Mouse (Mus musculus) bone marrow macrophage, adult 2 months (primary cell): ENCODE data around the gene Gm47289. TPM values are rescaled to one million over a fixed set of nuclear protein-coding genes. Genes with fewer than 3 reads are reported as not detected.

Experiments used
- H3K27ac ChIP-seq: 2 replicates; pipeline ENCODE4 v1.5.1; 2012; ENCODE audit warnings: low read depth, low read length; ENCODE audit not compliant: insufficient read depth
- H3K4me1 ChIP-seq: 2 replicates; pipeline ENCODE4 v1.6.1; 2012; ENCODE audit warnings: low read length; ENCODE audit not compliant: control insufficient read depth, insufficient read depth
- H3K4me3 ChIP-seq: 2 replicates; pipeline ENCODE4 v1.5.1; 2012; ENCODE audit warnings: mild to moderate bottlenecking, low read length, moderate library complexity; ENCODE audit not compliant: insufficient read depth
- CTCF ChIP-seq: IDR thresholded peaks from 2 replicates; pipeline ENCODE4 v1.5.1; 2012; ENCODE audit warnings: low read depth, mild to moderate bottlenecking, low read length, moderate library complexity
- POLR2A ChIP-seq: IDR thresholded peaks from 2 replicates; pipeline ENCODE4 v1.6.1; 2012; ENCODE audit warnings: mild to moderate bottlenecking, low read depth, low read length, borderline replicate concordance
- polyA plus RNA-seq: library from polyadenylated mRNA; stranded (reverse); fragments of >200 nt; gene quantifications from 2 replicates; pipeline ENCODE4 v1.2.4, GENCODE M21; 2012; ENCODE audit not compliant: missing spikeins, insufficient read depth, insufficient read length

The Gm47289 gene
- polyA plus RNA-seq, 1 experiment = not detected

DNA sequence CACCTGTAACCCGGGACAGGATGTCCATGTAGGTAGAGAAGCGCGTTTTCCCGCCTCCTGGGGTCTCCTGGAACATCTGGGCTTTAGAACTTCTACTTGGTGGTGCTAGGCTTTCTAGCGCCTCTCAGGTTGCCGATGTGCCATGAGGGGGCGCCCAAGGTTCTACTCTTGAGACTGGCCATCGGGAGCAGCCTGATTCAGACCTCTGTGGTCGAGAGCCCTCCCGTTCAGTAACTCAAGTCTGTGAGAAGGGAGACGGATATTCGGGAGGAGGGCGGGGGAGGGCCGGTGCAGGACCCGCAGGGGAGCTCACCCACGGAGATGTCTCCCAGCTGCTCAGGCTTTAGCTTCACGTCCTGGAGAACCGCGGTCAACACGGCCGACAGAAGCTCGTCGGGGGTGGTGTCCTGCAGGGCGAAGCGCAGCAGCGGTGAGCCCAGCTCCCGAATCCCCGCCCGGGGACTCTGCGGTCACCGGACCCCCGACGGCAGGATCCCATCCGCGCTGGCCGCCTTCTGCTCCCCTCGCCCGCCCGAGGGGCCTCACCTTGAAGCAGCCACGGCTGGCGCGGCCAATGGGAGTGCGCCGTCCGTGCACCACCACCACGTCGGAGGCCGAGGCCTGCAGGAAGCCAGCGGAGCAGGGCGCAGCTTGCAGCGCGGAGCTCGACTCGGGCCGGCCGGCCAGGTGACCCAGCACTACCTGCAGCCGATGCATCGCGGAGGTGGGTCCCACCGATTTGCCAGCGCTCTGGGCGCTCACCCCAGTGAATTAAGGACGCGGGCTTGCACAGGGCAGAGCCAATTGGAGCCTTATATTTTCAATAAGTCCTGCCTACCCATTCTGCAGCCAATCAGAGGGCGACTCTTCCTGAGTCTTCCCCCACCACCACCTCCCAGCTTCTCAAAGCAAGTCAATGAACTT lies 2.4 kb upstream of the Gm47289 start, which contains the start of gene Acaa1b:
TSS of gene Acaa1b (minus strand) at position 816 of the 924 bp plus-strand sequence.
- no peaks in the 10 kb centered on the region for H3K4me1 ChIP-seq
- H3K27ac ChIP-seq = no peak within 1 kb of the TSS
- no peak for TF ChIP-seq POLR2A
- peak; percentile 66 for TF ChIP-seq CTCF
- H3K4me3 ChIP-seq = peak within 1 kb of the TSS; percentile 46

DNA sequence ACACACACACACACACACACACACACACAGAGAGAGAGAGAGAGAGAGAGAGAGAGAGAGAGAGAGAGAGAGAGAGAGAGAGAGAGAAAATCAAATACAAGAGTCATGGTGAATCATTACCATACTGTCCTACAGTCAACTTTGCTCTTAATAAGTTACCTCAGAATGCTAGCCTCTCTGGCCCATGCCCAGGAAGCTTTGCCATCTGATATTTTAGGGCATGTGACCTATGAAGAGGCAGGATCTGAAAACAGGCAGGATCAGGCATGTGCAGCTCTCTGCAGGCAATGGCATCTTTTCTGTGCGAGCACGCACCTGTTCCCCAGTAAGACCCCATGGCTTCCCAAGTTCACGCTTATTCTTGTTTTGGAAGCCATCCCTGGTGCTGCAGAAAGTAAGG lies 1.7 kb downstream of the Gm47289 start:
- TF ChIP-seq CTCF = no peak
- TF ChIP-seq POLR2A = no peak
- Histone ChIP-seq H3K4me1 (no peaks in the 10 kb centered on the region), H3K4me3 (no peak overlapping the region), H3K27ac (no peak overlapping the region)

DNA sequence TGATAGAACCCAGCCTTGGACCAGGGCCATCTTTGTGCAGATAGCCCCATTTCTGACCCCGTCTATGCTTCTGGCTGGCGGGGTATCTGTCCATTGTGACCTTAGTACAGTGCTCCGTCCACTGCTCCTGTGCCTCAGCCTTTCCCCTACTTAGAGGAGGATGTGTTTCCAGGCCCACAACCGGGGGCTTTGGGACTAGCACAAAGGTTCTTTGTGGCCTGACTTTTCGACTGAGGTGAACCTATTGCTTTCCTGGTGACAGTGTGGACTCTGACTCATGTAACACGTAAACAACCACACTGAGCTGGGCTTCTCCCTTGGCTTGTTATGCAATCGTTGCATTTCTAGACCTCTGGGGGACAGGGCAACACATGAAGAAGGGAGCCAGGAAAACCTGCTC lies 5.8 kb downstream of the Gm47289 start:
- peaks cover 5% of the 10 kb centered on the region for H3K4me1 ChIP-seq
- TF ChIP-seq POLR2A (no peak), CTCF (no peak)
- no peak overlapping the region for H3K27ac ChIP-seq
- no peak overlapping the region for H3K4me3 ChIP-seq

DNA sequence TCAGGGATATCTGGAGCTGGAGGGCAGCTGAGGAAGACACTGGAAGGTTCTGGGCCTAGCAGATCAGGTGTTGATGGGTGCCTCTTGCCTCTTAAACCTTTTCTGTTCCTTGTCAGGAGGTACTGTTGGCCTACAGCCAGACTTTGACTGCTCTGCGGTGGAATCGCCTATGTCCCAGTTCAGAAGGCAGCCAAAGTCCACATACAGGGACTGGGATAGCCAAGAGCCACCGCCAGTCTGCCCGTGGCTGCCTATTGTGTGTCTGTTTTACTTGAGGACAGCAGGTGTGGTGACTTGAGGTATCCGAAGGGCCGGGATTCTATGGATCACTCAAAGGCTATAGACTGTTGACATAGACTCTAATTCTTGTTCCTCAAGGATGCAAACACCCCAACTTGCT lies 6.6 kb downstream of the Gm47289 start:
- H3K4me1 ChIP-seq = peaks cover 5% of the 10 kb centered on the region
- no peak overlapping the region for H3K4me3 ChIP-seq
- TF ChIP-seq CTCF (no peak), POLR2A (no peak)
- H3K27ac ChIP-seq = no peak overlapping the region

DNA sequence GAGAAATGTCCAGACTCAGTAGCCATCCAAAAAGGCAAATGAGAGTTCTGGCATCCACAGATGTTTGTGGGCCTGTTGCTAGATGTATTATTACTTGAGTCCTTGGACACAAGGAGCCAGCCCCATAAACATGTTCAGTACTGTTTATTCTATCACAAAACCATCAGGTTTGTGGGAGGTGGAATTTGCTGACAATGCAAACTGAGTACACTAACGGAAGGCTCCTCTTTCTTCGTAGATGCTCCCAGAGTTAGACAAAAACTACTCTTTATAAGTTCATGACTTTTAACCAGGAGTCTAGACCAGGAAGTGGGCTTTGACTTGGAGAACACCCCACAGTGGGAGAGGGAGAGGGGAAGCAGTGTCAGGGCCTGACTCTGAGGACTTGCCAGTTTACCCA lies 8.6 kb downstream of the Gm47289 start:
- Histone ChIP-seq H3K4me3 (no peak overlapping the region), H3K4me1 (peaks cover 5% of the 10 kb centered on the region), H3K27ac (no peak overlapping the region)
- TF ChIP-seq POLR2A (no peak), CTCF (no peak)

DNA sequence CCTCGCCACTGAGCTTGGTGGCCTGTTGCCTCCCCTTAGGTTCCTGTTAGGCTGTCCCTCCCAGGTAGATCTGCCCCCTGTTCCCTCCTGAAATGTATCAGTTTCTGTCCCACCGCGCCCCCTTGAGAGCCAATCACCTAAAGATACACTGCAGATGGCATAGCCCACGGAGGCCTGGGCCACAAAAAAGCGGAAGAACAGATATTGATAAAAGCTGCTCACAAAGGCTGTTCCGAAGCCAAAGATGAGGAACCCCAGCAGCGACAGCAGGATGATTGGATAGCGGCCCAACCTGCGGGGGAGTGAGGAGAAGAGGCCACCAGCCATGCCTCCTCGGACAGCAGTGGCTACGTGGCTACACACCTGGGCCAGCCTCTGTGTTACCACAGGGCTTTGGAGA lies 20.3 kb downstream of the Gm47289 start:
- H3K27ac ChIP-seq = no peak overlapping the region
- no peak overlapping the region for H3K4me3 ChIP-seq
- TF ChIP-seq CTCF (no peak), POLR2A (no peak)
- no peaks in the 10 kb centered on the region; the same call in 1 of the 2 replicates for H3K4me1 ChIP-seq

DNA sequence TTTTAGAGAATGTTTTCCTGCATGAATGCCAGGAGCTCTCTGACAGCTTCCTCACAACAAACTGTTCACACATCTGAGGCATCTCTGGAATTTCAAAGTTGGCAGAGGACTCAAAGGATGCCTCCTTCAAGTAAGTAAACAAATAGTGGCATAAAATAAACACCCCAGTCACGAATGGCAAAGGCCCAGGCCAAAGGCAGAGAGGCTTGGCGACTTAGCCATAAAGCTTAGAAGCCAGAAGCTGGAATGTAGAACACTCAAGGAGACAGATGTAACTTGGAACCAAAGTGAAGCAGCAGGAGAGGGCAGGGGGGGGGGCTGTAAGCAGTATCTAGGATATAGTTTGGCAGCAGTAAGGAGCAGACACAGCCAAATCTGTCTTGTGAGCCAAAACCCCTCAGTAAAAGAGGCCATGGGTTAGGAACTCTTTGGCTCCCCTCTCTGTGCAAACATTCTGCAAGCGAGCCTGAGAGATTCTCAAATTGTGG lies 22.3 kb downstream of the Gm47289 start:
- TF ChIP-seq CTCF = no peak
- no peak for TF ChIP-seq POLR2A
- Histone ChIP-seq H3K27ac (no peak overlapping the region), H3K4me3 (no peak overlapping the region), H3K4me1 (no peaks in the 10 kb centered on the region; the same call in 1 of the 2 replicates)

DNA sequence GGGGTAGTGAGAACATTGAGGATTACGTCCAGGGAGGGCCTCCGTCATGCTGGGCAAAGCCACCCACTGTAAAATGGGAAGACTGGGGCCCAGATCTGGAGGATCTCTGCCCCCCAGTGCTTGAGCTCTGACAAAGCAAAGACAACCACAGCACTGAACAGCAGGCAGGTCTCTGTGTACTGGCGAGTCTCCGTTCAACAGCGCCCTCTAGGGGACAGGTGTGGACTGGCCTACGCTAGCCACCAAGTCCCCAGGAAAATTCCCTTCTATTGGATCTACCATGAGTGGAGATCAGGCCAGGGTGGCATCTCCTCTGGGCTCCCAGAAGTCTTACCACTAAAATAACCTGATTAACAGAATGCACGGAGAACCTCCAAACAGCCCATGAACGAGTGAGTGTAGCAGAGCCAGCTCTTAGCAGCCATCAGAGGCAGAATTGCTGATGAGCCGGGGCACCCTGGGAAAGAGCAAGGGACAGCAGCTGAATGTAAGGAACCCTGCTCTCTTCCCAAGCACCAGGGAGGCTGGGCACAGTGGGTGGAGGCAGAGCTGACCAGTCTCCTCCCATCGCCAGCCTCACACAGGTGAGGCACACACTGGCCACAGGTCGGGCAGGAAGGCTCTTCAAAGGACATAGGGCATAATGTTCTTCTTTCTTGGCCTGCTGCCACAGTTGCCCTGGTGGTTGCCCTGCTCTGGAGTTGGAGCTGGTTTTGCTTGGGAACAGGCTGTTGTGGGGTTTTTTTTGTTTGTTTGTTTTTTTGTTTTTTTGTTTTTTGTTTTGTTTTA lies 33.4 kb downstream of the Gm47289 start:
- Histone ChIP-seq H3K4me3 (no peak overlapping the region), H3K27ac (no peak overlapping the region), H3K4me1 (no peaks in the 10 kb centered on the region)
- TF ChIP-seq POLR2A (no peak), CTCF (peak; percentile 59)

DNA sequence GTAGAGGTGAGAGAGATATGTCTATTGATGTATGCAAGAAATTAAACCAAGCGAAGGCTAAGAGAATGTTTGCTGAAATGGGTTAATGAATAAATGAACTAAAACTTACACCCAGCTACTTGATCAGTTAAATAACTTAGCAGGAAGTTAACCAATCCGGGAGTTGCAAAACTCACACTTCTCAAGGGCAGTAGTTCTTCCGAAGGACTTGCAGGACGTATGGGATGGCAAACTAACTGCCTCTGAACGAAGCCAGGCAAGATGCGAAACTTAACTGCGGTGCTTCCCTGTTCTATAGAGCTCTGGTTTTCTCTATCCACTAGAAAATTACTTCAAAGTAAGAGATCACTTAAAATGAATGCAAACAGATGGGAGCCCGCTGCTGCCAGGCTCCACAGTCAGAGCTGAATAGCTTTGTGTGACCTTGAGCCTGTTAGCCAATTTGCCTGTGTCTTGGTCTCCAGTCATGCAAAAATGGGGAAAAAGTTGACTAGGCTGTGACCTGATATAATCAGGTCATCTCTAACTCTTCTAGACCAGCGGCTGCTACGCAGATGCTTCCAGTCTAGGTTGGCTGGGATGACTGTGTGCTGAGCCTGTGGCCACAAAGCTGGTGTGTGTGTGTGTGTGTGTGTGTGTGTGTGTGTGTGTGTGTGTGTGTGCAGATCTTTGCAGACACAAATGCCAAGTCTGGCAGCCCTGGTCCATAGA lies 40.3 kb downstream of the Gm47289 start:
- no peaks in the 10 kb centered on the region for H3K4me1 ChIP-seq
- no peak overlapping the region for H3K27ac ChIP-seq
- no peak overlapping the region for H3K4me3 ChIP-seq
- no peak for TF ChIP-seq CTCF
- TF ChIP-seq POLR2A = no peak
